Mouse (Mus musculus): ENCODE data around the gene Ift46.

- TF ChIP-seq CTCF (IDR thresholded peaks at IDR 0.05; ENCODE audit: borderline replicate concordance, control insufficient read depth, extremely low read depth, insufficient read depth, low read length, poor library complexity) (no peak), POLR2A (IDR thresholded peaks at IDR 0.05; ENCODE audit: control insufficient read depth, extremely low read depth, insufficient read depth, low read length, poor library complexity) (no peak)
Measured at GRCm38 (mm10) chr9:44799958-44800324, 32.2 kb downstream of the Ift46 start.
